Mouse (Mus musculus): ENCODE results near the gene Gnptab. TPM values are rescaled to one million over a fixed set of nuclear protein-coding genes. Genes with fewer than 3 reads are reported as not detected.

Gene Gnptab
- total RNA-seq, 1 experiment: 25.1 TPM

GRCm38 (mm10) chr10:88492658-88493057, 113.7 kb downstream of the Gnptab start:
- H3K9me3 ChIP-seq (ENCODE audit: control insufficient read depth, insufficient read depth, low read depth, low read length): no peaks in the 10 kb centered on the region
- in situ Hi-C loops (cut with MboI; ENCODE audit: low sequenced_read_pairs in 2 of 2, unreplicated experiment in 2 of 2): no loop called here
- H3K27ac ChIP-seq (ENCODE audit: insufficient read depth, low read depth, low read length, poor library complexity, severe bottlenecking): no peak overlapping the region
- H3K4me3 ChIP-seq (ENCODE audit: insufficient read depth in 1 of 2, low read depth in 1 of 2, low read length in 2 of 2, poor library complexity in 1 of 2, severe bottlenecking in 1 of 2): no peak overlapping the region
- H3K4me1 ChIP-seq (ENCODE audit: control insufficient read depth in 2 of 2, insufficient read depth in 2 of 2, low read length in 2 of 2, poor library complexity in 1 of 2): peaks cover 7 to 12% of the 10 kb centered on the region in 2 experiments; a peak in 3 of 4 replicates
- H3K9ac ChIP-seq (ENCODE audit: insufficient read depth, low read depth, low read length, poor library complexity, severe bottlenecking): no peak overlapping the region
- no peak for DNase-seq (ENCODE audit: low read depth, low spot score)
- TF ChIP-seq MAFK (IDR thresholded peaks at IDR 0.05; ENCODE audit: insufficient read depth, low read depth, low read length) (no peak), HCFC1 (IDR thresholded peaks at IDR 0.05; ENCODE audit: borderline replicate concordance, insufficient read depth, low read length) (no peak), CHD2 (IDR thresholded peaks at IDR 0.05; ENCODE audit: low read depth, low read length) (no peak), ZC3H11A (IDR thresholded peaks at IDR 0.05; ENCODE audit: borderline replicate concordance, low read depth, low read length) (no peak), ZNF384 (IDR thresholded peaks at IDR 0.05; ENCODE audit: low read depth, low read length) (no peak)
- no peaks in the 10 kb centered on the region for H3K36me3 ChIP-seq (ENCODE audit: control insufficient read depth, insufficient read depth, low read length, poor library complexity, severe bottlenecking)

- H3K9me3 ChIP-seq (ENCODE audit: control insufficient read depth, insufficient read depth, low read depth, low read length): no peaks in the 10 kb centered on the region
- in situ Hi-C loops (cut with MboI; ENCODE audit: low sequenced_read_pairs in 2 of 2, unreplicated experiment in 2 of 2): no loop called here
Measured at GRCm38 (mm10) chr10:88494959-88495587, 116.1 kb downstream of the Gnptab start.

More at GRCm38 (mm10) chr10:88494959-88495587, 116.1 kb downstream of the Gnptab start:
- no peak for TF ChIP-seq ZC3H11A (IDR thresholded peaks at IDR 0.05; ENCODE audit: borderline replicate concordance, low read depth, low read length)
- no peak for TF ChIP-seq MAFK (IDR thresholded peaks at IDR 0.05; ENCODE audit: insufficient read depth, low read depth, low read length)
- no peak for TF ChIP-seq CHD2 (IDR thresholded peaks at IDR 0.05; ENCODE audit: low read depth, low read length)
- no peak for TF ChIP-seq HCFC1 (IDR thresholded peaks at IDR 0.05; ENCODE audit: borderline replicate concordance, insufficient read depth, low read length)
- TF ChIP-seq ZNF384 (IDR thresholded peaks at IDR 0.05; ENCODE audit: low read depth, low read length): no peak
- H3K4me1 ChIP-seq (ENCODE audit: control insufficient read depth in 2 of 2, insufficient read depth in 2 of 2, low read length in 2 of 2, poor library complexity in 1 of 2): peaks cover 7 to 12% of the 10 kb centered on the region in 2 experiments; a peak in 3 of 4 replicates
- H3K4me3 ChIP-seq (ENCODE audit: insufficient read depth in 1 of 2, low read depth in 1 of 2, low read length in 2 of 2, poor library complexity in 1 of 2, severe bottlenecking in 1 of 2): no peak overlapping the region
- no peak overlapping the region for H3K27ac ChIP-seq (ENCODE audit: insufficient read depth, low read depth, low read length, poor library complexity, severe bottlenecking)
- H3K36me3 ChIP-seq (ENCODE audit: control insufficient read depth, insufficient read depth, low read length, poor library complexity, severe bottlenecking): no peaks in the 10 kb centered on the region
- DNase-seq (ENCODE audit: low read depth, low spot score): no peak
- H3K9ac ChIP-seq (ENCODE audit: insufficient read depth, low read depth, low read length, poor library complexity, severe bottlenecking): no peak overlapping the region

Other genes with a start within 250 kb of the Gnptab start
- 19.4 TPM in 2 replicates for gene Parpbp, start 232.2 kb upstream of the Gnptab start, total RNA-seq (2012; rRNA removed)
- 53.9 and 69.3 TPM in 2 replicates for gene Nup37, start 232.1 kb upstream of the Gnptab start, total RNA-seq (2012; rRNA removed)
- 25.8 and 39.9 TPM in 2 replicates for gene Washc3, start 178.0 kb upstream of the Gnptab start, total RNA-seq (2012; rRNA removed)
- 1.3 and 3.3 TPM in 2 replicates for gene Dram1, start 52 bp upstream of the Gnptab start, total RNA-seq (2012; rRNA removed)
- gene Sycp3, start 80.4 kb downstream of the Gnptab start, total RNA-seq (2012; rRNA removed): 7.3 and 7.5 TPM in 2 replicates
- 17.3 and 17.7 TPM in 2 replicates for gene Chpt1, start 124.9 kb downstream of the Gnptab start, total RNA-seq (2012; rRNA removed)
- gene Mybpc1, start 226.0 kb downstream of the Gnptab start, total RNA-seq (2012; rRNA removed): 0.69 and 1.7 TPM in 2 replicates

Measured in ES-E14 (cell line).